Mouse (Mus musculus): ENCODE results near the gene Fam149a. TPM values are rescaled to one million over a fixed set of nuclear protein-coding genes. Genes with fewer than 3 reads are reported as not detected.

Gene Fam149a
- 10 to 100 TPM; 12.1 to 12.5 TPM for total RNA-seq (2021)
- long read RNA-seq, experiment 1, full-length matches to known transcripts, result 11 of 17 reads
- long read RNA-seq, experiment 1, partial matches to known transcripts, result 4 of 17 reads
- long read RNA-seq, experiment 1, other reads (novel, unspliced or antisense), result 2 of 17 reads
- long read RNA-seq, experiment 2, full-length matches to known transcripts, result 13 of 20 reads
- long read RNA-seq, experiment 2, partial matches to known transcripts, result 2 of 20 reads
- long read RNA-seq, experiment 2, other reads (novel, unspliced or antisense), result 5 of 20 reads

- no peak for DNase-seq (ENCODE audit: low spot score in 2 of 2)
- Histone ChIP-seq H3K4me3 (peak within 1 kb of the TSS; percentile 46), H3K27ac (no peak within 1 kb of the TSS)
- no peak for TF ChIP-seq CTCF (conservative IDR thresholded peaks at IDR 0.05)
Observed at GRCm38 (mm10) chr8:45381963-45382347, at the start of gene Fam149a. Gene Fam149a, minus strand, starts transcription at chr8:45382291.

DNA sequence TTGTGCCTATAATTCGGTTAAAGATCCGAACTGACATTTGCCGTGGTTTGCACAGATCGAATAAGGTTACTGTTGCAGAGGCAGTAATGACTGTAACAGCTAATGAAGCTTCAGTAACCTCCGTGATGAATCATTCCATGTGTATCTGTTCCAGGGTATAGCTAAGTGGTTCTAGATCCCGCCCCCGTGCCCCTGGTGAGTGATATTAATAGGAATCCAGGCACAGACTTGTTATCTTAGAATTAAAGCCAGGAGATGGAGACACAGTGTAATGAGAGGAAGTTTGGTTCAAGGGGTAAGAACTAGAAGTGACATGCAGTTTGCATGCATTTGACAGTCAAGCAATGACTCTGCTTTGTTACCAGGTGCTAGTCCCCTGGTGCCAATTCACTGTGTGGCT lies 38.1 kb upstream of the Fam149a start:
- no peak for DNase-seq (ENCODE audit: low spot score in 2 of 2)
- TF ChIP-seq CTCF (conservative IDR thresholded peaks at IDR 0.05), result no peak
- Histone ChIP-seq H3K4me3 (no peak overlapping the region), H3K27ac (no peak overlapping the region)

DNA sequence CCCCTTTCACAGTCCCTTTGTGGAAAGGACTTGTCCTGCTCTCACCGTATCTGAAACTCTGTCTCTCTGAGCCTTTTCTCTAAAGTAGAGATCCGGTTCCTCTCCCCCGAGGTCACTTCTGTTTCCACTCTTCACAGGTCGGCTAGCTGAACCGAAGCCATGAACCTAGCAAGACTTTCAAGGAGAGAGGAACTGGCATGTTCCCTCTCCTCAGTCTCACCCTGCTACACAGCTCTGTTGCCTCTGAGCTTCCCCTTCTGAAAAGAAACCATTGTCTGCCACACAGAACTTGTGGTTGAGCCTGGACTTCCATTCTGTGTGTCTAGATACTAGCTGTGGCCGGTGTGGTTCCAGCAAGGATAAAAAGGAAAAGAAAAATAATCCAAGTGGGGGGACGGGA lies 32.9 kb upstream of the Fam149a start:
- no peak overlapping the region for H3K4me3 ChIP-seq
- DNase-seq (ENCODE audit: low spot score in 2 of 2), result no peak
- no peak for TF ChIP-seq CTCF (conservative IDR thresholded peaks at IDR 0.05)
- no peak overlapping the region for H3K27ac ChIP-seq

GRCm38 (mm10) chr8:45410882-45411281 lies 28.8 kb upstream of the Fam149a start, which contains the start of gene Tlr3:
Gene Tlr3, minus strand, starts transcription at chr8:45411080.
- DNase-seq (ENCODE audit: low spot score in 2 of 2), result no peak
- peak within 1 kb of the TSS; percentile 70 for H3K4me3 ChIP-seq
- peak within 1 kb of the TSS; percentile 76 for H3K27ac ChIP-seq
- no peak for TF ChIP-seq CTCF (conservative IDR thresholded peaks at IDR 0.05)

DNA sequence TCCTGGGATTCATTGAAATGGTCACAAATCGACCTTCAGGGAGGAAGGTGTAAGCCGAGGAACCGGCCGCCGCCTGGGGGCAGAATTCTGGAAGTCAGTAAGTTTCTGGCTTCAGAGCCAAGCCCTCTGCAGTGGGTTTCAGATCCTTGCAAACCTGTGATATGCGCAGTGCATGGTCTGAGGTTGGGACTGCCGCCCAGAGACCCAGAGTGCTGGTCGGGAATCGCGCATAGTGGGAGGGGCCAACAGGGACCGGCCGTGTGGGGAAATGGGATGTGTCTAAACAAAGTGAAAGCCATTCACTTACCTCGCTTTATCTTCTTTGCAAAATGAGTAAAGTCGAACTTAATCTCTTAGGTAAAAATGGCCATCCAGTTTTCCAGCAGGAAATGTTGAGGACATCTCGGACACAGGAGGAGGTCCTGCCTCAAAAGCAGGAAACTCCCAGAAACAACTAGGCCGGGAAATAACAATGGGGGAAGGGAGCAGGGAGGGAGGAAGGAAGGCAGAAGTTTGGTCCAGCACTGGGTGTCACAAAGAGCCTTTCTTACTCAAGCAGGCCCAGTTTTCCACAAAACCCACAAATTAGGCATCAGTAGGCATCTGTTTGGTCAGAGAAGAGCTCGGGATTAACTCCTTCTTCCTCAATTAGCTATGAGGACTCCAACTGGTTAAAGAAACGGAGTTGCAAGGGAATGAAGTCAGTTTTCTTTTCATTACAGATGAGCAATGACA lies 28.2 kb upstream of the Fam149a start:
- DNase-seq (ENCODE audit: low spot score in 2 of 2), result peak; percentile 15 to 28
- peak; percentile 65 for TF ChIP-seq CTCF (conservative IDR thresholded peaks at IDR 0.05)
- Histone ChIP-seq H3K27ac (peak overlapping the region; percentile 76), H3K4me3 (peak overlapping the region; percentile 70)

DNA sequence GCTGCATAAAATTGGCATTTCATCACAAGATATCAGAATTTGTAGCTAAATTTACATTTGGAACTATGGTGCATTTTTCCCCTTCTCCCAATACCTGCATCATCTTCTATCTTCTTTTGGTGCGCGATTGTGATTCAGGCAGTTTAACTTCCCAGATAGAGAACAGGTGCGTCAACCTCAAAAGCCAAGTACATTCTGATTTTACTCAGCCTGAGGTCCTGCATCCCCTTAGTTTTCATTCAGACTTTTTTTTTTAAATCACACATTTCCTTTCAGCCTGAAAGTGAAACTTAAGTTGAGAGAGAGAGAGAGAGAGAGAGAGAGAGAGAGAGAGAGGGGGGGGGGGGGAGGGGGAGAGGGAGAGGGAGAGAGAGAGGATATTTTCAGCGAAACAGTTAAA lies 27.6 kb upstream of the Fam149a start:
- H3K4me3 ChIP-seq, result peak overlapping the region; percentile 70
- no peak for DNase-seq (ENCODE audit: low spot score in 2 of 2)
- H3K27ac ChIP-seq, result peak overlapping the region; percentile 76
- TF ChIP-seq CTCF (conservative IDR thresholded peaks at IDR 0.05), result no peak

- no peak for TF ChIP-seq CTCF (conservative IDR thresholded peaks at IDR 0.05)
- no peak overlapping the region for H3K4me3 ChIP-seq
- no peak for DNase-seq (ENCODE audit: low spot score in 2 of 2)
- H3K27ac ChIP-seq, result no peak overlapping the region
Observed at GRCm38 (mm10) chr8:45383250-45383649, 1.2 kb upstream of the Fam149a start.

DNA sequence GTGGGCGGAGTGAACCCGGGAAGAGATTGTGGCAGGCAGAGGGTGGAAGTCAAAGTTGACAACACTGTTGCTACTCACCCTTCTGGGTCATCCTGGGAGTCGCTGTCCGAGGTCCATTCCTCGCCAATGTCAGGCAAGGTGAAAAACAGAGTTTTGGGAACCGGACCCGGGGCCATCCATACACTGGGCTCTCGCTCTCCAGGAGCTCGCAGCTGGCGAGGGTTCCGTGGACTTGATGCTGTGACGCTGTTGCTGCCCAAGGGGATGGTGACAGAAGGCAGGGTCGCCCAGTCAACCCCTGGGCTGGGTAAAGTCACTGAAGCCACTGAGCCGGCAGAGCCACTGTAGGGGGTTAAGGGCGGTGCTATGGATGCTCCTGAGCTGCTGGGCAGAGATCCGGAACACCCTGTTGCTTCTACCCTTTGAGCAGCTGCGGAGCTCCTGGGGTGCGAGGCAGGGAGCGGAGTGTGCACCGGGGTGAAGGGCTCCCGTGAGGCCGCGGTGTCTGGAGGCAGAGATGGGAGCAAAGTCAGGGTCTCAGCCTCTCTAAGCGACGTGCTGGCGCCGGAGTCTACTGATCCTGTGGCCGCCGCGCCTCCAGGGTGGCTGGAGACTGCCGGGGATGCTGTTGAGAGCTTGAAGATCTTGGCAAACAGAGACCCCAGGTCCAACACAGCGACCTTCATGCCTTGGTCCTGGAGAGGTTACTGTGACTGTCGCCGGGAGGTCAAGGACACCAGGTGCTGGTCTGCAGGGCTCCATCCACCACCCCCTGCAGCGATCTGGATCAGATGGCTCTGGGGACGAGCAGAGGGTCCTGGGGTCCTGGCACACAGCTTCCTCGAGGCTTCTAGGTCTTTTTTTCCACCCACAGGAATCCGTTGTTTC lies 772 bp downstream of the Fam149a start:
- TF ChIP-seq CTCF (conservative IDR thresholded peaks at IDR 0.05), result no peak
- no peak overlapping the region for H3K27ac ChIP-seq
- DNase-seq (ENCODE audit: low spot score in 2 of 2), result no peak
- H3K4me3 ChIP-seq, result peak overlapping the region; percentile 46

DNA sequence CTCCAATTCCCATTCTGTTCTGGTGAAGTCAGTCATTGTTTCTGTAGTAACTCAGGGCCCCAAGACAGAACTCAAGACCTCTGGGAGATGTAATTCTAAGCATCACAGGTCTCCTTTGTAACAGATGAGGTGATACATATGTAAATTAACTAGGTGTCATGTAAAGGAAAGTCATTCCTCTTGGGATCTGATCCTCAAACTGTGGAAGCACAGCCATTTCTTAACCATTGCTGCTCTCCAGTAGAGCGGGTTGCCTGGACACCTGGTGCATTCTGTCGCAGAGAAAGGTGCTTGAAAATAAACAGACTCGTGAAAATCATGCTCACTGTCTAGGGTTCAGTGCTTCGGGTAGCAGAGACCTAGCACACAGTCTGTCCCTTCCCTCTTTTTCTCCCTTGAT lies 1.5 kb downstream of the Fam149a start:
- Histone ChIP-seq H3K4me3 (no peak overlapping the region), H3K27ac (no peak overlapping the region)
- no peak for TF ChIP-seq CTCF (conservative IDR thresholded peaks at IDR 0.05)
- no peak for DNase-seq (ENCODE audit: low spot score in 2 of 2)

DNA sequence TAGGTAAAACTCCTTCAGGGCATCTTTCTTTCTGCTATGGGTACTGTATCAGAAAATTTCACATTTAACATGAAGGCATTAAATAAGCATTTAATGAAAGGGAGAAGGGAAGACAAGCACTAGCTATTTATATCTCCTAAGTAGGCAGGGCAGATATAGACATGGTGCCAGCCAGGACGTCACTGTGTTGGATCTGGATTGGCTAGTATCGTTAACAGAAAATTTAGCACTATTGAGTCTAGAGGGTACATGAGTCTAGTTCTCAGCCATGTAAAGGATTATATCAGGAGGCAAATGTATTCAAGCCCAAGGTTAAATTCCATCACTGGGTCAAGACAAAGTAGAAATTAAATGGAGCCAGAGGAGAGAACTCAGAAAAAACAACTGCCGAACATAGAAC lies 8.0 kb downstream of the Fam149a start:
- TF ChIP-seq CTCF (conservative IDR thresholded peaks at IDR 0.05), result no peak
- DNase-seq (ENCODE audit: low spot score in 2 of 2), result no peak
- H3K27ac ChIP-seq, result no peak overlapping the region
- H3K4me3 ChIP-seq, result no peak overlapping the region

- no peak overlapping the region for H3K27ac ChIP-seq
- H3K4me3 ChIP-seq, result no peak overlapping the region
- TF ChIP-seq CTCF (conservative IDR thresholded peaks at IDR 0.05), result no peak
- no peak for DNase-seq (ENCODE audit: low spot score in 2 of 2)
Observed at GRCm38 (mm10) chr8:45367154-45367553, 14.9 kb downstream of the Fam149a start.

- TF ChIP-seq CTCF (conservative IDR thresholded peaks at IDR 0.05), result no peak
- H3K4me3 ChIP-seq, result no peak overlapping the region
- H3K27ac ChIP-seq, result no peak overlapping the region
- DNase-seq (ENCODE audit: low spot score in 2 of 2), result no peak
Observed at GRCm38 (mm10) chr8:45363220-45363619, 18.9 kb downstream of the Fam149a start.

DNA sequence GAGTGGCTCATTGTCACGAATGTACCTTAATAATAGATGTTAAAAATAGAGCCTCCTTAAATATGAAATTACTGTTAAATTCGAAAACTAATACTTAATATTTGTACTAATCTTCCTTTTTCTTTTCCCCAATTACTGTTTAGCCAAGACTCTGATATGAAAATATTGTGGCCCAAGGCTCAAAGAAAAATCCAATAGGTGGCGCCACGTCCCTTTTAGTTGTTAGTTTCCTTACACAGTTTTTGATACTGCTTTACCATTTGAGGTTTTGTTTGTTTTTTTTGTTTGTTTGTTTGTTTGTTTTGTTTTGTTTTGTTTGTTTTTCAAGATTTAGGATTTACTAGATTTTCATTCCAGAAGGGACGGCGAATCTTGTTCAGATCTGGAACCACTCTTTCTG lies 19.8 kb downstream of the Fam149a start:
- peak; percentile 76 for TF ChIP-seq CTCF (conservative IDR thresholded peaks at IDR 0.05)
- H3K27ac ChIP-seq, result no peak overlapping the region
- no peak overlapping the region for H3K4me3 ChIP-seq
- no peak for DNase-seq (ENCODE audit: low spot score in 2 of 2)
